Mouse (Mus musculus): ENCODE measurements at regions not wholly inside any gene's neighbourhood (a gene's known extent, or its start where the extent isn't known, plus 50 kb on each side); places are given as distances from the start of the nearest gene placed in this dataset.

DNA sequence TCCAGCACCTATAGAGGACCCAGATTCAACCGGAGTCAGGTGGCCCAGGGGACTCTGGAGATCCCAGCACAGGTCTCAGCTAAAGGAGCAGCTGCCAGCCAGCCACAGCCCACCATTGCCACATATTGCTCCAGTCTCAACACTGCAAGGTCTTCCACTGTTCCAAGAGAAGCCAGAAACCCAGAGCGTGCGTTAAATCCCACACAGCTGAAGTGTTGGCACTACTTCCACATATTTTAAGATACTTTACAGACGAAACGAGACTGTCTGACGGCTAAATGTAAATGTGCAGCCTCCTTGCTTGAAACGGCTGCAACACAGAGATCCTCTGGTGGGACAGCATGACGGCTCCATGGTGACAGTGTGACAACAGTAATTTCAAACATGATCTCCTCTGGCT lies 327.3 kb upstream of the Kdm8 start:
- TF ChIP-seq CTCF (IDR thresholded peaks at IDR 0.05; ENCODE audit: low read depth) (no peak), EP300 (optimal IDR thresholded peaks at IDR 0.05) (no peak)
